Mouse (Mus musculus): ENCODE data around the gene L3mbtl2. TPM values are rescaled to one million over a fixed set of nuclear protein-coding genes. Genes with fewer than 3 reads are reported as not detected.

L3mbtl2 gene
- polyA plus RNA-seq, 1 experiment from 2014 or later = 9.2 TPM

GRCm38 (mm10) chr15:81693967-81694881 lies 30.5 kb downstream of the L3mbtl2 start:
- H3K4me2 ChIP-seq (replicated peaks; ENCODE audit: low read depth) = peak overlapping the region; percentile 98
- H3K36me3 ChIP-seq (ENCODE audit: control insufficient read depth, insufficient read depth, low read length) = no peaks in the 10 kb centered on the region
- no peaks in the 10 kb centered on the region for H3K4me1 ChIP-seq (replicated peaks; ENCODE audit: control insufficient read depth, insufficient read depth)
- TF ChIP-seq EP300 (optimal IDR thresholded peaks at IDR 0.05) (no peak), CTCF (IDR thresholded peaks at IDR 0.05; ENCODE audit: low read depth) (peak; percentile 79)
- peak overlapping the region; percentile 65 for H3K9ac ChIP-seq (ENCODE audit: low read length)
- peak overlapping the region; percentile 49 for H3K4me3 ChIP-seq (ENCODE audit: low read depth, low read length)
- no peaks in the 10 kb centered on the region for H3K9me3 ChIP-seq (ENCODE audit: control insufficient read depth, low read length)
- peak overlapping the region; percentile 35; the same call in 1 of the 2 replicates for H3K27ac ChIP-seq (replicated peaks)
- DNase-seq (ENCODE audit: low spot score) (peak; percentile 89), ATAC-seq (ENCODE audit: low FRiP score, low TSS enrichment) (peak; percentile 84)
- 0 out of 2 replicates have a peak, but pooled peaks cover 5% of the 10 kb centered on the region for H3K27me3 ChIP-seq (ENCODE audit: control insufficient read depth, insufficient read depth, low read length)
- under 1% methylated on average over 63 of the region's 107 CpGs for WGBS

- peak overlapping the region; percentile 49 for H3K4me3 ChIP-seq (ENCODE audit: low read depth, low read length)
- H3K4me1 ChIP-seq (replicated peaks; ENCODE audit: control insufficient read depth, insufficient read depth) = no peaks in the 10 kb centered on the region
- no peaks in the 10 kb centered on the region for H3K36me3 ChIP-seq (ENCODE audit: control insufficient read depth, insufficient read depth, low read length)
- TF ChIP-seq CTCF (IDR thresholded peaks at IDR 0.05; ENCODE audit: low read depth) (no peak), EP300 (optimal IDR thresholded peaks at IDR 0.05) (no peak)
- ATAC-seq (ENCODE audit: low FRiP score, low TSS enrichment) = no peak
- 0 out of 2 replicates have a peak, but pooled peaks cover 5% of the 10 kb centered on the region for H3K27me3 ChIP-seq (ENCODE audit: control insufficient read depth, insufficient read depth, low read length)
- no peaks in the 10 kb centered on the region for H3K9me3 ChIP-seq (ENCODE audit: control insufficient read depth, low read length)
- peak overlapping the region; percentile 98 for H3K4me2 ChIP-seq (replicated peaks; ENCODE audit: low read depth)
- H3K27ac ChIP-seq (replicated peaks) = no peak overlapping the region
- peak overlapping the region; percentile 65 for H3K9ac ChIP-seq (ENCODE audit: low read length)
- WGBS = 40% methylated on average over 16 of the region's 19 CpGs
- no peak for DNase-seq (ENCODE audit: low spot score)
Measured at GRCm38 (mm10) chr15:81694891-81695290, 31.2 kb downstream of the L3mbtl2 start.

- no peak within 1 kb of the TSS for H3K4me2 ChIP-seq (replicated peaks; ENCODE audit: low read depth)
- no peaks in the 10 kb centered on the region for H3K9me3 ChIP-seq (ENCODE audit: control insufficient read depth, low read length)
- no peak within 1 kb of the TSS for H3K4me3 ChIP-seq (ENCODE audit: low read depth, low read length)
- WGBS = 68% methylated on average over 7 of the region's 7 CpGs
- H3K9ac ChIP-seq (ENCODE audit: low read length) = no peak within 1 kb of the TSS
- no peak for TF ChIP-seq CTCF (IDR thresholded peaks at IDR 0.05; ENCODE audit: low read depth)
- no peak for TF ChIP-seq EP300 (optimal IDR thresholded peaks at IDR 0.05)
- ATAC-seq (ENCODE audit: low FRiP score, low TSS enrichment) = no peak
- H3K27me3 ChIP-seq (ENCODE audit: control insufficient read depth, insufficient read depth, low read length) = 0 out of 2 replicates have a peak, but pooled peaks cover 5% of the 10 kb centered on the region
- no peak for DNase-seq (ENCODE audit: low spot score)
- H3K36me3 ChIP-seq (ENCODE audit: control insufficient read depth, insufficient read depth, low read length) = no peaks in the 10 kb centered on the region
- no peak within 1 kb of the TSS for H3K27ac ChIP-seq (replicated peaks)
- H3K4me1 ChIP-seq (replicated peaks; ENCODE audit: control insufficient read depth, insufficient read depth) = no peaks in the 10 kb centered on the region
Measured at GRCm38 (mm10) chr15:81697175-81697574, 33.5 kb downstream of the L3mbtl2 start, which contains the start of gene Chadl. Chadl (minus strand) TSS chr15:81697287.

GRCm38 (mm10) chr15:81697847-81698246 lies 34.2 kb downstream of the L3mbtl2 start:
- 38% methylated on average over 3 of the region's 3 CpGs for WGBS
- no peaks in the 10 kb centered on the region for H3K4me1 ChIP-seq (replicated peaks; ENCODE audit: control insufficient read depth, insufficient read depth)
- no peak for DNase-seq (ENCODE audit: low spot score)
- H3K9ac ChIP-seq (ENCODE audit: low read length) = no peak overlapping the region
- 0 out of 2 replicates have a peak, but pooled peaks cover 5% of the 10 kb centered on the region for H3K27me3 ChIP-seq (ENCODE audit: control insufficient read depth, insufficient read depth, low read length)
- H3K9me3 ChIP-seq (ENCODE audit: control insufficient read depth, low read length) = no peaks in the 10 kb centered on the region
- no peaks in the 10 kb centered on the region; the same call in 1 of the 2 replicates for H3K36me3 ChIP-seq (ENCODE audit: control insufficient read depth, insufficient read depth, low read length)
- peak; percentile 64 for TF ChIP-seq CTCF (IDR thresholded peaks at IDR 0.05; ENCODE audit: low read depth)
- TF ChIP-seq EP300 (optimal IDR thresholded peaks at IDR 0.05) = no peak
- ATAC-seq (ENCODE audit: low FRiP score, low TSS enrichment) = no peak
- no peak overlapping the region for H3K27ac ChIP-seq (replicated peaks)
- no peak overlapping the region for H3K4me2 ChIP-seq (replicated peaks; ENCODE audit: low read depth)
- no peak overlapping the region for H3K4me3 ChIP-seq (ENCODE audit: low read depth, low read length)

GRCm38 (mm10) chr15:81698532-81698931 lies 34.8 kb downstream of the L3mbtl2 start:
- TF ChIP-seq EP300 (optimal IDR thresholded peaks at IDR 0.05) (no peak), CTCF (IDR thresholded peaks at IDR 0.05; ENCODE audit: low read depth) (no peak)
- 55% methylated on average over 2 of the region's 2 CpGs for WGBS

GRCm38 (mm10) chr15:81700161-81700560 lies 36.5 kb downstream of the L3mbtl2 start:
- no peak overlapping the region for H3K9ac ChIP-seq (ENCODE audit: low read length)
- H3K4me3 ChIP-seq (ENCODE audit: low read depth, low read length) = no peak overlapping the region
- peaks cover 6% of the 10 kb centered on the region for H3K36me3 ChIP-seq (ENCODE audit: control insufficient read depth, insufficient read depth, low read length)
- H3K4me1 ChIP-seq (replicated peaks; ENCODE audit: control insufficient read depth, insufficient read depth) = no peaks in the 10 kb centered on the region
- no peak for TF ChIP-seq CTCF (IDR thresholded peaks at IDR 0.05; ENCODE audit: low read depth)
- no peak for TF ChIP-seq EP300 (optimal IDR thresholded peaks at IDR 0.05)
- H3K9me3 ChIP-seq (ENCODE audit: control insufficient read depth, low read length) = no peaks in the 10 kb centered on the region
- no peak for ATAC-seq (ENCODE audit: low FRiP score, low TSS enrichment)
- H3K27me3 ChIP-seq (ENCODE audit: control insufficient read depth, insufficient read depth, low read length) = no peaks in the 10 kb centered on the region
- no peak overlapping the region for H3K4me2 ChIP-seq (replicated peaks; ENCODE audit: low read depth)
- no peak for DNase-seq (ENCODE audit: low spot score)
- no peak overlapping the region for H3K27ac ChIP-seq (replicated peaks)
- WGBS = 47% methylated on average over 2 of the region's 2 CpGs

More at GRCm38 (mm10) chr15:81698532-81698931, 34.8 kb downstream of the L3mbtl2 start:
- no peaks in the 10 kb centered on the region for H3K4me1 ChIP-seq (replicated peaks; ENCODE audit: control insufficient read depth, insufficient read depth)
- H3K9ac ChIP-seq (ENCODE audit: low read length) = no peak overlapping the region
- DNase-seq (ENCODE audit: low spot score) = no peak
- ATAC-seq (ENCODE audit: low FRiP score, low TSS enrichment) = no peak
- no peaks in the 10 kb centered on the region; the same call in 1 of the 2 replicates for H3K36me3 ChIP-seq (ENCODE audit: control insufficient read depth, insufficient read depth, low read length)
- H3K4me3 ChIP-seq (ENCODE audit: low read depth, low read length) = no peak overlapping the region
- no peak overlapping the region for H3K4me2 ChIP-seq (replicated peaks; ENCODE audit: low read depth)
- no peak overlapping the region for H3K27ac ChIP-seq (replicated peaks)
- H3K27me3 ChIP-seq (ENCODE audit: control insufficient read depth, insufficient read depth, low read length) = 0 out of 2 replicates have a peak, but pooled peaks cover 2% of the 10 kb centered on the region
- no peaks in the 10 kb centered on the region for H3K9me3 ChIP-seq (ENCODE audit: control insufficient read depth, low read length)

All from stomach, postnatal 0 days (tissue).